Mouse (Mus musculus): ENCODE measurements at regions not wholly inside any gene's neighbourhood (a gene's known extent, or its start where the extent isn't known, plus 50 kb on each side); places are given as distances from the start of the nearest gene placed in this dataset.

GRCm38 (mm10) chr3:115655020-115655419 lies 59.9 kb downstream of the S1pr1 start:
- Histone ChIP-seq H3K36me3 (ENCODE audit: control insufficient read depth, insufficient read depth, low read length) (no peaks in the 10 kb centered on the region), H3K4me2 (replicated peaks; ENCODE audit: low read depth, low read length, severe bottlenecking) (no peak overlapping the region), H3K4me3 (replicated peaks; ENCODE audit: low read length) (no peak overlapping the region), H3K4me1 (ENCODE audit: control insufficient read depth, insufficient read depth, low read length) (no peaks in the 10 kb centered on the region), H3K27me3 (ENCODE audit: control insufficient read depth, insufficient read depth, low read length) (no peaks in the 10 kb centered on the region), H3K9me3 (ENCODE audit: control insufficient read depth, low read length) (no peaks in the 10 kb centered on the region), H3K9ac (ENCODE audit: low read depth, low read length, severe bottlenecking) (no peak overlapping the region), H3K27ac (replicated peaks; ENCODE audit: low read depth, low read length) (no peak overlapping the region)
- DNase-seq (ENCODE audit: low spot score), result no peak
- no peak for ATAC-seq (ENCODE audit: low FRiP score, low read depth)
- no peak for TF ChIP-seq POLR2A (IDR thresholded peaks at IDR 0.05; ENCODE audit: borderline replicate concordance, extremely low read depth, insufficient read depth, insufficient read length)

- no peak overlapping the region for H3K9ac ChIP-seq (ENCODE audit: low read depth, low read length, severe bottlenecking)
- no peak for DNase-seq (ENCODE audit: low spot score)
- no peak overlapping the region for H3K4me2 ChIP-seq (replicated peaks; ENCODE audit: low read depth, low read length, severe bottlenecking)
- TF ChIP-seq POLR2A (IDR thresholded peaks at IDR 0.05; ENCODE audit: borderline replicate concordance, extremely low read depth, insufficient read depth, insufficient read length), result no peak
- 84% methylated on average over 5 of the region's 5 CpGs for WGBS
- no peak overlapping the region for H3K4me3 ChIP-seq (replicated peaks; ENCODE audit: low read length)
- ATAC-seq (ENCODE audit: low FRiP score, low read depth), result no peak
- no peaks in the 10 kb centered on the region for H3K4me1 ChIP-seq (ENCODE audit: control insufficient read depth, insufficient read depth, low read length)
- no peaks in the 10 kb centered on the region for H3K27me3 ChIP-seq (ENCODE audit: control insufficient read depth, insufficient read depth, low read length)
- no peaks in the 10 kb centered on the region for H3K9me3 ChIP-seq (ENCODE audit: control insufficient read depth, low read length)
- H3K36me3 ChIP-seq (ENCODE audit: control insufficient read depth, insufficient read depth, low read length), result no peaks in the 10 kb centered on the region
- H3K27ac ChIP-seq (replicated peaks; ENCODE audit: low read depth, low read length), result no peak overlapping the region
Measured at GRCm38 (mm10) chr3:115652236-115652635, 62.6 kb downstream of the S1pr1 start.

GRCm38 (mm10) chr3:115649338-115650117 lies 65.3 kb downstream of the S1pr1 start:
- Histone ChIP-seq H3K27me3 (ENCODE audit: control insufficient read depth, insufficient read depth, low read length) (no peaks in the 10 kb centered on the region), H3K36me3 (ENCODE audit: control insufficient read depth, insufficient read depth, low read length) (no peaks in the 10 kb centered on the region), H3K4me2 (replicated peaks; ENCODE audit: low read depth, low read length, severe bottlenecking) (no peak overlapping the region), H3K4me1 (ENCODE audit: control insufficient read depth, insufficient read depth, low read length) (no peaks in the 10 kb centered on the region), H3K4me3 (replicated peaks; ENCODE audit: low read length) (no peak overlapping the region), H3K27ac (replicated peaks; ENCODE audit: low read depth, low read length) (no peak overlapping the region), H3K9ac (ENCODE audit: low read depth, low read length, severe bottlenecking) (no peak overlapping the region), H3K9me3 (ENCODE audit: control insufficient read depth, low read length) (no peaks in the 10 kb centered on the region)
- 42% methylated on average over 3 of the region's 3 CpGs for WGBS
- ATAC-seq (ENCODE audit: low FRiP score, low read depth) (peak; percentile 58), DNase-seq (ENCODE audit: low spot score) (peak; percentile 43)
- TF ChIP-seq POLR2A (IDR thresholded peaks at IDR 0.05; ENCODE audit: borderline replicate concordance, extremely low read depth, insufficient read depth, insufficient read length), result no peak

- Histone ChIP-seq H3K27me3 (ENCODE audit: control insufficient read depth, insufficient read depth, low read length) (no peaks in the 10 kb centered on the region), H3K9ac (ENCODE audit: low read depth, low read length, severe bottlenecking) (no peak overlapping the region), H3K36me3 (ENCODE audit: control insufficient read depth, insufficient read depth, low read length) (no peaks in the 10 kb centered on the region), H3K4me3 (replicated peaks; ENCODE audit: low read length) (no peak overlapping the region), H3K9me3 (ENCODE audit: control insufficient read depth, low read length) (no peaks in the 10 kb centered on the region), H3K27ac (replicated peaks; ENCODE audit: low read depth, low read length) (no peak overlapping the region), H3K4me1 (ENCODE audit: control insufficient read depth, insufficient read depth, low read length) (no peaks in the 10 kb centered on the region), H3K4me2 (replicated peaks; ENCODE audit: low read depth, low read length, severe bottlenecking) (no peak overlapping the region)
- WGBS, result 46% methylated on average over 7 of the region's 7 CpGs
- ATAC-seq (ENCODE audit: low FRiP score, low read depth), result no peak
- no peak for TF ChIP-seq POLR2A (IDR thresholded peaks at IDR 0.05; ENCODE audit: borderline replicate concordance, extremely low read depth, insufficient read depth, insufficient read length)
- no peak for DNase-seq (ENCODE audit: low spot score)
Measured at GRCm38 (mm10) chr3:115646993-115647392, 67.9 kb downstream of the S1pr1 start.

- no peaks in the 10 kb centered on the region for H3K9me3 ChIP-seq (ENCODE audit: control insufficient read depth, low read length)
- H3K4me2 ChIP-seq (replicated peaks; ENCODE audit: low read depth, low read length, severe bottlenecking), result no peak overlapping the region
- H3K4me3 ChIP-seq (replicated peaks; ENCODE audit: low read length), result no peak overlapping the region
- WGBS, result 69% methylated on average over 5 of the region's 5 CpGs
- H3K36me3 ChIP-seq (ENCODE audit: control insufficient read depth, insufficient read depth, low read length), result no peaks in the 10 kb centered on the region
- DNase-seq (ENCODE audit: low spot score) (no peak), ATAC-seq (ENCODE audit: low FRiP score, low read depth) (no peak)
- H3K9ac ChIP-seq (ENCODE audit: low read depth, low read length, severe bottlenecking), result no peak overlapping the region
- no peaks in the 10 kb centered on the region for H3K4me1 ChIP-seq (ENCODE audit: control insufficient read depth, insufficient read depth, low read length)
- H3K27me3 ChIP-seq (ENCODE audit: control insufficient read depth, insufficient read depth, low read length), result no peaks in the 10 kb centered on the region
- TF ChIP-seq POLR2A (IDR thresholded peaks at IDR 0.05; ENCODE audit: borderline replicate concordance, extremely low read depth, insufficient read depth, insufficient read length), result no peak
- no peak overlapping the region for H3K27ac ChIP-seq (replicated peaks; ENCODE audit: low read depth, low read length)
Measured at GRCm38 (mm10) chr3:115644307-115644706, 70.6 kb downstream of the S1pr1 start.

Data from limb, embryonic 14.5 days (tissue).